Mouse (Mus musculus) hindbrain, embryonic 14.5 days (tissue): Measurements from ENCODE around the gene Ston2. TPM values are rescaled to one million over a fixed set of nuclear protein-coding genes. Genes with fewer than 3 reads are reported as not detected.

Source experiments
- ATAC-seq: fragments of 200-750 bp; cut with Nextera tagmentation; 2 replicates; pipeline ENCODE4 v1.8.0; 2017; ENCODE audit warnings: moderate number of reproducible peaks, mild to moderate bottlenecking, moderate TSS enrichment, moderate library complexity; ENCODE audit not compliant: low FRiP score
- DNase-seq: peaks from one replicate; pipeline ENCODE4 v3.0.0-alpha.2; 2015; ENCODE audit warnings: low spot score
- H3K27ac ChIP-seq: fragments of 300-500 bp; sonication (generic); 2 replicates; pipeline ENCODE4 v1.5.1; 2014; ENCODE audit warnings: mild to moderate bottlenecking, moderate library complexity
- H3K27me3 ChIP-seq: fragments of 300-500 bp; sonication (generic); 2 replicates; pipeline ENCODE4 v1.6.1; 2014; ENCODE audit warnings: mild to moderate bottlenecking, low read length, mixed read lengths; ENCODE audit not compliant: control insufficient read depth, insufficient read depth
- H3K36me3 ChIP-seq: fragments of 300-500 bp; sonication (generic); replicated peaks from 2 replicates; pipeline ENCODE4 v1.6.1; 2014; ENCODE audit not compliant: control insufficient read depth, insufficient read depth
- H3K4me1 ChIP-seq: fragments of 300-500 bp; sonication (generic); replicated peaks from 2 replicates; pipeline ENCODE4 v1.6.1; 2014; ENCODE audit warnings: antibody characterized with exemption, low read length, mixed read lengths; ENCODE audit not compliant: control insufficient read depth, insufficient read depth
- H3K4me2 ChIP-seq: fragments of 300-500 bp; sonication (generic); replicated peaks from 2 replicates; pipeline ENCODE4 v1.6.1; 2014; ENCODE audit warnings: mild to moderate bottlenecking, moderate library complexity
- H3K4me3 ChIP-seq: fragments of 300-500 bp; sonication (generic); replicated peaks from 2 replicates; pipeline ENCODE4 v1.5.1; 2014; ENCODE audit warnings: mild to moderate bottlenecking, low read length
- H3K9ac ChIP-seq: fragments of 300-500 bp; sonication (generic); 2 replicates; pipeline ENCODE4 v1.6.1; 2014
- H3K9me3 ChIP-seq: fragments of 300-500 bp; sonication (generic); 2 replicates; pipeline ENCODE4 v1.6.1; 2016; ENCODE audit warnings: low read length; ENCODE audit not compliant: control insufficient read depth
- WGBS: fragments of 180-500 bp; shearing (Covaris S2); extraction: QIAGEN DNeasy Blood & Tissue Kit; methylation state at CpG from one replicate; pipeline ENCODE4 v1.1.7; 2014; 5-methylcytosine and 5-hydroxymethylcytosine counted together
- polyA plus RNA-seq: library from polyadenylated mRNA; unstranded; fragments of >200 nt; fragmentation: Nextera tagmentation; extraction: Ambion mirVana; gene quantifications from 2 replicates; pipeline ENCODE4 v1.2.1, GENCODE M21; 2014

The Ston2 gene
- polyA plus RNA-seq, 1 experiment from 2014 or later: 9.5 TPM

GRCm38 (mm10) chr12:91808911-91809310, 20.7 kb upstream of the Ston2 start:
- Histone ChIP-seq H3K4me2 (no peak overlapping the region), H3K27ac (no peak overlapping the region), H3K36me3 (peaks cover 75% of the 10 kb centered on the region), H3K4me3 (no peak overlapping the region), H3K27me3 (no peaks in the 10 kb centered on the region), H3K9ac (no peak overlapping the region), H3K4me1 (no peaks in the 10 kb centered on the region), H3K9me3 (no peaks in the 10 kb centered on the region)
- DNase-seq (no peak), ATAC-seq (no peak)
- WGBS: 96% methylated on average over 8 of the region's 8 CpGs

GRCm38 (mm10) chr12:91807761-91808160, 19.6 kb upstream of the Ston2 start:
- no peaks in the 10 kb centered on the region for H3K27me3 ChIP-seq
- ATAC-seq (no peak), DNase-seq (no peak)
- no peak overlapping the region for H3K4me2 ChIP-seq
- H3K4me1 ChIP-seq: no peaks in the 10 kb centered on the region
- H3K36me3 ChIP-seq: peaks cover 63% of the 10 kb centered on the region
- no peaks in the 10 kb centered on the region for H3K9me3 ChIP-seq
- no peak overlapping the region for H3K27ac ChIP-seq
- H3K9ac ChIP-seq: no peak overlapping the region
- WGBS: 91% methylated on average over 6 of the region's 6 CpGs
- H3K4me3 ChIP-seq: no peak overlapping the region

- no peak for ATAC-seq
- no peak overlapping the region for H3K9ac ChIP-seq
- no peaks in the 10 kb centered on the region for H3K27me3 ChIP-seq
- H3K27ac ChIP-seq: no peak overlapping the region
- no peak overlapping the region for H3K4me2 ChIP-seq
- peaks cover 57% of the 10 kb centered on the region for H3K36me3 ChIP-seq
- no peak overlapping the region for H3K4me3 ChIP-seq
- DNase-seq: no peak
- H3K4me1 ChIP-seq: no peaks in the 10 kb centered on the region
- WGBS: 91% methylated on average over 11 of the region's 11 CpGs
- H3K9me3 ChIP-seq: no peaks in the 10 kb centered on the region
Measured at GRCm38 (mm10) chr12:91807095-91807494, 18.9 kb upstream of the Ston2 start.

GRCm38 (mm10) chr12:91804262-91804661, 16.1 kb upstream of the Ston2 start:
- no peaks in the 10 kb centered on the region for H3K9me3 ChIP-seq
- no peak overlapping the region for H3K9ac ChIP-seq
- no peak for ATAC-seq
- no peaks in the 10 kb centered on the region for H3K4me1 ChIP-seq
- peaks cover 31% of the 10 kb centered on the region for H3K36me3 ChIP-seq
- no peak overlapping the region for H3K4me3 ChIP-seq
- no peak for DNase-seq
- 77% methylated on average over 3 of the region's 3 CpGs for WGBS
- H3K27me3 ChIP-seq: no peaks in the 10 kb centered on the region
- no peak overlapping the region for H3K27ac ChIP-seq
- no peak overlapping the region for H3K4me2 ChIP-seq

- Histone ChIP-seq H3K4me3 (no peak overlapping the region), H3K27me3 (no peaks in the 10 kb centered on the region), H3K27ac (no peak overlapping the region), H3K36me3 (peaks cover 22% of the 10 kb centered on the region), H3K4me2 (no peak overlapping the region), H3K9ac (no peak overlapping the region), H3K9me3 (no peaks in the 10 kb centered on the region), H3K4me1 (no peaks in the 10 kb centered on the region)
- no peak for DNase-seq
- ATAC-seq: no peak
- 84% methylated on average over 13 of the region's 13 CpGs for WGBS
Measured at GRCm38 (mm10) chr12:91803207-91803932, 15.2 kb upstream of the Ston2 start.

GRCm38 (mm10) chr12:91802586-91803206, 14.5 kb upstream of the Ston2 start:
- peaks cover 15% of the 10 kb centered on the region; the same call in 1 of the 2 replicates for H3K36me3 ChIP-seq
- H3K4me3 ChIP-seq: no peak overlapping the region
- H3K9ac ChIP-seq: no peak overlapping the region
- ATAC-seq (no peak), DNase-seq (no peak)
- H3K27me3 ChIP-seq: no peaks in the 10 kb centered on the region
- H3K9me3 ChIP-seq: no peaks in the 10 kb centered on the region
- WGBS: 82% methylated on average over 12 of the region's 12 CpGs
- H3K4me2 ChIP-seq: no peak overlapping the region
- no peak overlapping the region for H3K27ac ChIP-seq
- no peaks in the 10 kb centered on the region for H3K4me1 ChIP-seq

- no peaks in the 10 kb centered on the region for H3K9me3 ChIP-seq
Measured at GRCm38 (mm10) chr12:91800861-91801385, 12.7 kb upstream of the Ston2 start.

GRCm38 (mm10) chr12:91799821-91800335, 11.7 kb upstream of the Ston2 start:
- H3K4me2 ChIP-seq: no peak overlapping the region
- no peak overlapping the region for H3K9ac ChIP-seq
- no peak overlapping the region for H3K27ac ChIP-seq
- WGBS: 81% methylated on average over 12 of the region's 12 CpGs
- H3K36me3 ChIP-seq: no peaks in the 10 kb centered on the region
- H3K9me3 ChIP-seq: no peaks in the 10 kb centered on the region
- no peaks in the 10 kb centered on the region for H3K27me3 ChIP-seq
- H3K4me1 ChIP-seq: no peaks in the 10 kb centered on the region
- ATAC-seq: no peak
- no peak for DNase-seq
- H3K4me3 ChIP-seq: no peak overlapping the region

More at GRCm38 (mm10) chr12:91800861-91801385, 12.7 kb upstream of the Ston2 start:
- Histone ChIP-seq H3K4me2 (no peak overlapping the region), H3K27me3 (no peaks in the 10 kb centered on the region), H3K36me3 (0 out of 2 replicates have a peak, but pooled peaks cover under 1% of the 10 kb centered on the region), H3K9ac (no peak overlapping the region), H3K4me1 (no peaks in the 10 kb centered on the region), H3K27ac (no peak overlapping the region), H3K4me3 (no peak overlapping the region)
- WGBS: 66% methylated on average over 6 of the region's 6 CpGs
- no peak for DNase-seq
- no peak for ATAC-seq

- ATAC-seq (no peak), DNase-seq (peak; percentile 79)
- Histone ChIP-seq H3K27me3 (no peaks in the 10 kb centered on the region), H3K9ac (no peak overlapping the region), H3K4me3 (no peak overlapping the region), H3K4me1 (no peaks in the 10 kb centered on the region), H3K36me3 (no peaks in the 10 kb centered on the region), H3K9me3 (no peaks in the 10 kb centered on the region), H3K27ac (no peak overlapping the region), H3K4me2 (no peak overlapping the region)
- 25% methylated on average over 6 of the region's 6 CpGs for WGBS
Measured at GRCm38 (mm10) chr12:91799379-91799773, 11.2 kb upstream of the Ston2 start.
